In the genomic region with DNA sequence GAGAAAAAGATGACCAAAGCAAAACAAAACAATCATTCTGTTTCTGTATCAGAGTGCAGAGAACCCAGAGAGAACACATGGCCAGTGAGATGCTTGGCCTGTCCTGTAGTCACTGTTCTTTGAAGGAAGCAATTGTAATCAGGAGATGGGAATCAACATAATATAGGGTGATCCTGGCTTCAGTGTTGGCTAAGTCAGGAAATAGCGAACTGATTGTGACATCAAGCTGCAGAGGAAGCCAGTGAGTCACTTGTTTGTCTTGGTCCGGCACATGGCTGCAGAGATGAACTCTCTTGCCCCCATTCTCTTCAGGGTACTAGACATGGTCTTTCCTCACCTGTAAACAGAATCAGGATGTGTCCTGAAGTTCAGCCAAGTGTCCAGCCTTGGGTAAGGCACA, we compare ENCODE assay signal across 9 mouse cellular contexts.
DNase-seq lines count a peak whose midpoint lies in the region; ATAC-seq lines count a peak whose summit lies in the region.
"Had no signal": no experiment of that assay in that cellular context is flagged by ENCODE, and none has a peak within 500 bp of the region (broad histone marks: within the 10 kb centered on the region; RNA-seq: fewer than 3 reads in every experiment).

No protein-coding gene starts in this region.

- no peak overlapping the region for H3K4me2 ChIP-seq in heart, embryonic 16.5 days (ENCODE audit: low read depth, low read length)
- no peak overlapping the region for H3K4me2 ChIP-seq in forebrain, embryonic 16.5 days (ENCODE audit: low read length)

- no peak overlapping the region for H3K4me3 ChIP-seq in heart, embryonic 16.5 days (ENCODE audit: low read length)
- H3K4me3 ChIP-seq in forebrain, embryonic 16.5 days (replicated peaks; ENCODE audit: low read length): no peak overlapping the region

- H3K27ac ChIP-seq in heart, embryonic 16.5 days (ENCODE audit: low read length): no peak overlapping the region
- H3K27ac ChIP-seq in forebrain, embryonic 16.5 days (ENCODE audit: low read length): no peak overlapping the region
- H3K27ac ChIP-seq: macrophage had no signal

- WGBS in heart, embryonic 16.5 days: 43% methylated on average over 2 of the region's 2 CpGs
- WGBS in forebrain, embryonic 16.5 days: 82% methylated on average over 2 of the region's 2 CpGs

- DNase-seq in gastrocnemius, postnatal 25 days: peak; percentile 24
- no peak for DNase-seq in gastrocnemius, postnatal 14 days
- peak; percentile 77 for DNase-seq in adipocyte (ENCODE audit: low spot score)
- DNase-seq in lung, postnatal 14 days: peak; percentile 38
- no peak for DNase-seq in right cerebral cortex, postnatal 36 days (ENCODE audit: low spot score in 2 of 2)

- H3K4me1 ChIP-seq in heart, embryonic 16.5 days (ENCODE audit: control insufficient read depth, insufficient read depth, low read length): peaks cover 2% of the 10 kb centered on the region; the same call in 1 of the 2 replicates
- no peaks in the 10 kb centered on the region for H3K4me1 ChIP-seq in forebrain, embryonic 16.5 days (replicated peaks; ENCODE audit: control insufficient read depth, insufficient read depth, low read length)

- peak; percentile 55 for ATAC-seq in heart, embryonic 16.5 days (replicated peaks; ENCODE audit: extremely low read depth, insufficient read depth, low FRiP score)
- no peak for ATAC-seq in frontal cortex, adult (ENCODE audit: low TSS enrichment)
- no peak for ATAC-seq in forebrain, embryonic 16.5 days

- intact Hi-C loops in gastrocnemius, postnatal 14 days (cut with DNase I; ENCODE audit: low total_unique reads): no loop called here

- no peaks in the 10 kb centered on the region for H3K36me3 ChIP-seq in heart, embryonic 16.5 days (ENCODE audit: control insufficient read depth, insufficient read depth)
- no peaks in the 10 kb centered on the region for H3K36me3 ChIP-seq in forebrain, embryonic 16.5 days (ENCODE audit: control insufficient read depth, insufficient read depth)

- no peaks in the 10 kb centered on the region for H3K27me3 ChIP-seq in heart, embryonic 16.5 days (ENCODE audit: control insufficient read depth, insufficient read depth, low read length)
- no peaks in the 10 kb centered on the region for H3K27me3 ChIP-seq in forebrain, embryonic 16.5 days (replicated peaks; ENCODE audit: control insufficient read depth, insufficient read depth, low read length)

- H3K9me3 ChIP-seq in heart, embryonic 16.5 days (replicated peaks; ENCODE audit: control insufficient read depth, low read length): no peaks in the 10 kb centered on the region
- no peaks in the 10 kb centered on the region for H3K9me3 ChIP-seq in forebrain, embryonic 16.5 days (ENCODE audit: control insufficient read depth, low read length)

- H3K9ac ChIP-seq in heart, embryonic 16.5 days (ENCODE audit: low read length): no peak overlapping the region
- H3K9ac ChIP-seq in forebrain, embryonic 16.5 days (replicated peaks; ENCODE audit: low read depth, low read length): no peak overlapping the region

Comparison
In these comparisons a context has a peak if more than half of its experiments do, and no peak if none do; other contexts are left out.
1. DNase-seq: peak in gastrocnemius, postnatal 25 days (single experiment), adipocyte (single experiment) and lung, postnatal 14 days (single experiment); none in gastrocnemius, postnatal 14 days (single experiment) and right cerebral cortex, postnatal 36 days (0 of 2).